Mouse (Mus musculus): ENCODE results near the gene Cic. TPM values are rescaled to one million over a fixed set of nuclear protein-coding genes. Genes with fewer than 3 reads are reported as not detected.

The Cic gene
- polyA plus RNA-seq, 1 experiment from 2014 or later = 47.3 TPM

DNA sequence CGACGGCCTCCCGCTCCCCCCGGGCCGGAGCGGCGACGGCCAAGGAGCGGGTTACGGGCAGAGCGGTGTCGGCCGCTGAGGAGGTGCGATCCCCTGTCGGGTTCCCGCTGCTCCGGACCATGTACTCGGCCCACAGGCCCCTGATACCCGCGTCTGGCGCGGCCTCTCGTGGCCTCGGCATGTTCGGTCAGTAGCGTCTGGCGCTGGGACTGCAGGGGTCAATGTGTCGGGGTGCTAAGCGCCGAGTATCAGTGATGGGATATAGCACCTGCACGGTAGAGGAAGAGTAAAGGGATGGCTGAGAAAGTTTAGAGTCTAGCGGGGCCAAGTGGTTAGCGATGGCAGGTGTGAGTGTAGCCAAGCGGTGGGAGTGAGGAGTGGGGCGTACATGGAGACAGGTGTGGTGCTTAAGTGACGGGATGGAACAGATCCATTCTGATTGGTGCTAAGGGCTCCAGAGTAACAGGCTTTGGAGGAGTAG, 15.3 kb downstream of the Cic start:
- WGBS = under 1% methylated on average over 36 of the region's 36 CpGs

GRCm38 (mm10) chr7:25283637-25284036, 16.1 kb downstream of the Cic start:
- Histone ChIP-seq H3K9ac (replicated peaks; ENCODE audit: low read length) (peak overlapping the region; percentile 78), H3K27me3 (ENCODE audit: control insufficient read depth, insufficient read depth, low read length) (no peaks in the 10 kb centered on the region), H3K36me3 (ENCODE audit: control insufficient read depth, insufficient read depth, low read length) (peaks cover 40% of the 10 kb centered on the region), H3K9me3 (ENCODE audit: control insufficient read depth, low read length) (no peaks in the 10 kb centered on the region), H3K4me2 (ENCODE audit: low read length) (peak overlapping the region; percentile 83), H3K27ac (replicated peaks; ENCODE audit: low read depth, low read length) (peak overlapping the region; percentile 99), H3K4me3 (replicated peaks; ENCODE audit: low read depth, low read length) (peak overlapping the region; percentile 77), H3K4me1 (ENCODE audit: control insufficient read depth, insufficient read depth, low read length) (peaks cover 46% of the 10 kb centered on the region)
- DNase-seq = peak; percentile 30
- ATAC-seq (ENCODE audit: low FRiP score, low TSS enrichment) = no peak
- 16% methylated on average over 5 of the region's 5 CpGs for WGBS

More for the DNA sequence above, 15.3 kb downstream of the Cic start:
- peak overlapping the region; percentile 78 for H3K9ac ChIP-seq (replicated peaks; ENCODE audit: low read length)
- H3K4me2 ChIP-seq (ENCODE audit: low read length) = peak overlapping the region; percentile 83
- ATAC-seq (ENCODE audit: low FRiP score, low TSS enrichment) = no peak
- peaks cover 32% of the 10 kb centered on the region for H3K36me3 ChIP-seq (ENCODE audit: control insufficient read depth, insufficient read depth, low read length)
- peak; percentile 62 for DNase-seq
- H3K27me3 ChIP-seq (ENCODE audit: control insufficient read depth, insufficient read depth, low read length) = no peaks in the 10 kb centered on the region
- H3K4me3 ChIP-seq (replicated peaks; ENCODE audit: low read depth, low read length) = peak overlapping the region; percentile 77
- H3K27ac ChIP-seq (replicated peaks; ENCODE audit: low read depth, low read length) = peak overlapping the region; percentile 99
- H3K9me3 ChIP-seq (ENCODE audit: control insufficient read depth, low read length) = no peaks in the 10 kb centered on the region
- peaks cover 48% of the 10 kb centered on the region for H3K4me1 ChIP-seq (ENCODE audit: control insufficient read depth, insufficient read depth, low read length)

DNA sequence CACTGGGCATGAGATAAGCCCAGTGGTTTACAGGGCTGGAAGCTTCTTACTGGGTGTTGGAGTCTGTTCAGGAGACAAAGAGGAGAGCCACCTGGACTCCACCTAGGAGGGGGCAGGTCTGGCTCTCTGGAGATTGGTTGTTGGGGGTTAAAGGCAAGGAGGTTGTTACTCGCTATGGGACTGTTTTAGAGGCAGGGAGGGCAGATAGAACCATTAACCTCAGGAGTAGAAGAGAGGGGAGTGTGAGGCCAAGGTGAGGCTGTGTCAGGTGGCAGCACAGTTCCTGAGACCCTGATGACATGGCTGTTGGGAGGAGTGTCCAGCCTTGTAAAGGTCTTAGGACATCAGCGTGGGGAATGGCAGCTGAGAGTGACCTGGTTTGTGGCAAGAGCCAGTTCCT, 16.7 kb downstream of the Cic start:
- Histone ChIP-seq H3K27ac (replicated peaks; ENCODE audit: low read depth, low read length) (peak overlapping the region; percentile 99), H3K27me3 (ENCODE audit: control insufficient read depth, insufficient read depth, low read length) (no peaks in the 10 kb centered on the region), H3K4me1 (ENCODE audit: control insufficient read depth, insufficient read depth, low read length) (peaks cover 46% of the 10 kb centered on the region), H3K9ac (replicated peaks; ENCODE audit: low read length) (peak overlapping the region; percentile 78), H3K9me3 (ENCODE audit: control insufficient read depth, low read length) (no peaks in the 10 kb centered on the region), H3K4me2 (ENCODE audit: low read length) (peak overlapping the region; percentile 83), H3K4me3 (replicated peaks; ENCODE audit: low read depth, low read length) (peak overlapping the region; percentile 77), H3K36me3 (ENCODE audit: control insufficient read depth, insufficient read depth, low read length) (peaks cover 46% of the 10 kb centered on the region)
- no peak for DNase-seq
- 80% methylated on average over 2 of the region's 2 CpGs for WGBS
- no peak for ATAC-seq (ENCODE audit: low FRiP score, low TSS enrichment)

GRCm38 (mm10) chr7:25284766-25285165, 17.3 kb downstream of the Cic start:
- no peak for ATAC-seq (ENCODE audit: low FRiP score, low TSS enrichment)
- Histone ChIP-seq H3K9ac (replicated peaks; ENCODE audit: low read length) (peak overlapping the region; percentile 78; the same call in 1 of the 2 replicates), H3K27ac (replicated peaks; ENCODE audit: low read depth, low read length) (peak overlapping the region; percentile 15; the same call in 1 of the 2 replicates), H3K4me2 (ENCODE audit: low read length) (peak overlapping the region; percentile 83), H3K4me3 (replicated peaks; ENCODE audit: low read depth, low read length) (peak overlapping the region; percentile 5; the same call in 1 of the 2 replicates), H3K9me3 (ENCODE audit: control insufficient read depth, low read length) (no peaks in the 10 kb centered on the region), H3K27me3 (ENCODE audit: control insufficient read depth, insufficient read depth, low read length) (no peaks in the 10 kb centered on the region), H3K36me3 (ENCODE audit: control insufficient read depth, insufficient read depth, low read length) (peaks cover 52% of the 10 kb centered on the region), H3K4me1 (ENCODE audit: control insufficient read depth, insufficient read depth, low read length) (peaks cover 41% of the 10 kb centered on the region)
- 69% methylated on average over 5 of the region's 5 CpGs for WGBS
- peak; percentile 25 for DNase-seq

- H3K9ac ChIP-seq (replicated peaks; ENCODE audit: low read length) = no peak overlapping the region
- H3K36me3 ChIP-seq (ENCODE audit: control insufficient read depth, insufficient read depth, low read length) = peaks cover 61% of the 10 kb centered on the region
- H3K4me2 ChIP-seq (ENCODE audit: low read length) = no peak overlapping the region
- H3K27me3 ChIP-seq (ENCODE audit: control insufficient read depth, insufficient read depth, low read length) = no peaks in the 10 kb centered on the region
- H3K4me3 ChIP-seq (replicated peaks; ENCODE audit: low read depth, low read length) = no peak overlapping the region
- 0 out of 2 replicates have a peak overlapping the region, but pooled peaks have one; percentile 15 for H3K27ac ChIP-seq (replicated peaks; ENCODE audit: low read depth, low read length)
- DNase-seq (no peak), ATAC-seq (ENCODE audit: low FRiP score, low TSS enrichment) (no peak)
- WGBS = 89% methylated on average over 20 of the region's 20 CpGs
- peaks cover 32% of the 10 kb centered on the region for H3K4me1 ChIP-seq (ENCODE audit: control insufficient read depth, insufficient read depth, low read length)
- no peaks in the 10 kb centered on the region for H3K9me3 ChIP-seq (ENCODE audit: control insufficient read depth, low read length)
These were observed 18.2 kb downstream of the Cic start for GRCm38 (mm10) chr7:25285511-25286238.

- H3K4me1 ChIP-seq (ENCODE audit: control insufficient read depth, insufficient read depth, low read length) = peaks cover 22% of the 10 kb centered on the region
- H3K4me3 ChIP-seq (replicated peaks; ENCODE audit: low read depth, low read length) = no peak overlapping the region
- H3K4me2 ChIP-seq (ENCODE audit: low read length) = no peak overlapping the region
- no peaks in the 10 kb centered on the region for H3K9me3 ChIP-seq (ENCODE audit: control insufficient read depth, low read length)
- H3K27ac ChIP-seq (replicated peaks; ENCODE audit: low read depth, low read length) = no peak overlapping the region
- no peak overlapping the region for H3K9ac ChIP-seq (replicated peaks; ENCODE audit: low read length)
- no peaks in the 10 kb centered on the region for H3K27me3 ChIP-seq (ENCODE audit: control insufficient read depth, insufficient read depth, low read length)
- 86% methylated on average over 8 of the region's 8 CpGs for WGBS
- H3K36me3 ChIP-seq (ENCODE audit: control insufficient read depth, insufficient read depth, low read length) = peaks cover 74% of the 10 kb centered on the region
- ATAC-seq (ENCODE audit: low FRiP score, low TSS enrichment) (no peak), DNase-seq (no peak)
These were observed 19.5 kb downstream of the Cic start for GRCm38 (mm10) chr7:25286989-25287388.

DNA sequence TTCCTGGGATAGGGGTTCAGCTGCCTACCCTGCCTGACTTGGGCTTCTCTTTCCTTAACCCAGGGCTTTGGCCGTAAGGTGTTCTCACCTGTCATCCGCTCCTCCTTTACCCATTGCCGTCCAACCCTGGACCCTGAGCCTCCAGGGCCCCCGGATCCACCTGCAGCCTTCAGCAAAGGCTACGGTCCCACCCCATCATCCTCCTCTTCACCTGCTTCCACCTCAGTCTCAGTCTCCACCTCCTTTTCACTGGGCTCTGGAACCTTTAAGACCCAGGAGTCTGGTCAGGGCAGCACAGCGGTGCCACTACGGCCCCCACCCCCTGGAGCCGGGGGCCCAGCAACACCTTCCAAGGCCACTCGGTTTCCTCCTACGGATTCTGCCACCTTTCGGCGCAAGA, 20.5 kb downstream of the Cic start:
- WGBS = 95% methylated on average over 12 of the region's 12 CpGs
- H3K36me3 ChIP-seq (ENCODE audit: control insufficient read depth, insufficient read depth, low read length) = peaks cover 84% of the 10 kb centered on the region
- H3K9me3 ChIP-seq (ENCODE audit: control insufficient read depth, low read length) = no peaks in the 10 kb centered on the region
- DNase-seq (no peak), ATAC-seq (ENCODE audit: low FRiP score, low TSS enrichment) (no peak)
- no peak overlapping the region for H3K4me3 ChIP-seq (replicated peaks; ENCODE audit: low read depth, low read length)
- H3K9ac ChIP-seq (replicated peaks; ENCODE audit: low read length) = no peak overlapping the region
- no peak overlapping the region for H3K4me2 ChIP-seq (ENCODE audit: low read length)
- no peak overlapping the region for H3K27ac ChIP-seq (replicated peaks; ENCODE audit: low read depth, low read length)
- peaks cover 22% of the 10 kb centered on the region for H3K4me1 ChIP-seq (ENCODE audit: control insufficient read depth, insufficient read depth, low read length)
- H3K27me3 ChIP-seq (ENCODE audit: control insufficient read depth, insufficient read depth, low read length) = no peaks in the 10 kb centered on the region

GRCm38 (mm10) chr7:25288721-25289120, 21.2 kb downstream of the Cic start:
- Histone ChIP-seq H3K4me2 (ENCODE audit: low read length) (no peak overlapping the region), H3K9ac (replicated peaks; ENCODE audit: low read length) (no peak overlapping the region; the same call in 1 of the 2 replicates), H3K4me1 (ENCODE audit: control insufficient read depth, insufficient read depth, low read length) (peaks cover 15% of the 10 kb centered on the region), H3K27me3 (ENCODE audit: control insufficient read depth, insufficient read depth, low read length) (no peaks in the 10 kb centered on the region), H3K9me3 (ENCODE audit: control insufficient read depth, low read length) (no peaks in the 10 kb centered on the region), H3K27ac (replicated peaks; ENCODE audit: low read depth, low read length) (no peak overlapping the region), H3K4me3 (replicated peaks; ENCODE audit: low read depth, low read length) (no peak overlapping the region), H3K36me3 (ENCODE audit: control insufficient read depth, insufficient read depth, low read length) (peaks cover 91% of the 10 kb centered on the region)
- no peak for DNase-seq
- ATAC-seq (ENCODE audit: low FRiP score, low TSS enrichment) = no peak
- 96% methylated on average over 3 of the region's 3 CpGs for WGBS

DNA sequence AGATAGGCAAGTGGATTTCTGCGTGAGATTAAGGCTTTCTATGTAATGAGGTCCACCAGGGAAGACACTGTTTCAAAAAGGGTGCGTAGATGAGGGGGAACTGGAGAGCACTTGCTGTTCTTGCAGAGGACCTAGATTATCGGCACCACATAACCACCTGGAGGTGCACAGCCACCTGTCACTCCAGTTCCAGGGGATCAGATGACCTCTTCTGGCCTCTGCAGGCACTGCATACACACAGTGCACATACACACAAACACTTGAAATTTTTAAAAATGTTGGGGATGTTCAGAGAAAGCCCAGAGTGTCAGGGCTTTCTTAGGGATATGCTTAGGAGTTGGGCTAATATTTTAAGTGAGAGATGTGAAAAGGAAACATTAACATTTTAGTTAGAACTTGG, 22.4 kb downstream of the Cic start:
- Histone ChIP-seq H3K27ac (replicated peaks; ENCODE audit: low read depth, low read length) (no peak overlapping the region), H3K27me3 (ENCODE audit: control insufficient read depth, insufficient read depth, low read length) (no peaks in the 10 kb centered on the region), H3K4me2 (ENCODE audit: low read length) (no peak overlapping the region), H3K9ac (replicated peaks; ENCODE audit: low read length) (no peak overlapping the region), H3K4me1 (ENCODE audit: control insufficient read depth, insufficient read depth, low read length) (peaks cover 3% of the 10 kb centered on the region), H3K36me3 (ENCODE audit: control insufficient read depth, insufficient read depth, low read length) (peaks cover 100% of the 10 kb centered on the region), H3K9me3 (ENCODE audit: control insufficient read depth, low read length) (no peaks in the 10 kb centered on the region), H3K4me3 (replicated peaks; ENCODE audit: low read depth, low read length) (no peak overlapping the region)
- 98% methylated on average over 3 of the region's 3 CpGs for WGBS
- no peak for DNase-seq
- ATAC-seq (ENCODE audit: low FRiP score, low TSS enrichment) = no peak
